Comparison of ENCODE assay signal across 10 mouse cellular contexts in genomic region chr1:39537631-39538380, GRCm38 (mm10). TPM values are rescaled to one million over a fixed set of nuclear protein-coding genes. Genes with fewer than 3 reads are reported as not detected.
DNase-seq lines count a peak whose midpoint lies in the region; ATAC-seq lines count a peak whose summit lies in the region.
"Had no signal": no experiment of that assay in that cellular context is flagged by ENCODE, and none has a peak within 500 bp of the region (broad histone marks: within the 10 kb centered on the region; RNA-seq: fewer than 3 reads in every experiment).

No protein-coding gene starts in this region.

- peaks cover 53% of the 10 kb centered on the region for H3K36me3 ChIP-seq in hindbrain, embryonic 10.5 days
- peaks cover 36% of the 10 kb centered on the region for H3K36me3 ChIP-seq in hindbrain, embryonic 16.5 days (ENCODE audit: control insufficient read depth, insufficient read depth, low read length)
- peaks cover 42% of the 10 kb centered on the region for H3K36me3 ChIP-seq in hindbrain, embryonic 14.5 days (replicated peaks; ENCODE audit: control insufficient read depth, insufficient read depth)
- peaks cover 36% of the 10 kb centered on the region for H3K36me3 ChIP-seq in midbrain, embryonic 16.5 days (ENCODE audit: control insufficient read depth, insufficient read depth, low read length)

- no peak overlapping the region for H3K27ac ChIP-seq in hindbrain, embryonic 10.5 days
- H3K27ac ChIP-seq in hindbrain, embryonic 16.5 days (ENCODE audit: low read depth, low read length): no peak overlapping the region
- no peak overlapping the region for H3K27ac ChIP-seq in hindbrain, embryonic 14.5 days
- no peak overlapping the region for H3K27ac ChIP-seq in midbrain, embryonic 16.5 days (ENCODE audit: low read length)

- DNase-seq in hindbrain, embryonic 10.5 days (ENCODE audit: low spot score): no peak
- peak; percentile 22 for DNase-seq in lung, postnatal 36 days
- no peak for DNase-seq in lung, adult 18-20 months
- DNase-seq in hindbrain, embryonic 14.5 days (ENCODE audit: low spot score): no peak
- no peak for DNase-seq in right cerebral cortex, postnatal 25 days
- DNase-seq: cerebellum, adult 2 months; gastrocnemius, postnatal 10 days; thymus, postnatal 36 days had no signal

- H3K4me3 ChIP-seq in hindbrain, embryonic 10.5 days: 0 out of 2 replicates have a peak overlapping the region, but pooled peaks have one; percentile 11
- H3K4me3 ChIP-seq in hindbrain, embryonic 16.5 days (ENCODE audit: low read length): no peak overlapping the region
- no peak overlapping the region for H3K4me3 ChIP-seq in hindbrain, embryonic 14.5 days (replicated peaks; ENCODE audit: low read length)
- H3K4me3 ChIP-seq in midbrain, embryonic 16.5 days (ENCODE audit: low read depth, low read length): no peak overlapping the region

- WGBS in hindbrain, embryonic 10.5 days: 89% methylated on average over 10 of the region's 10 CpGs
- WGBS in hindbrain, embryonic 16.5 days: 89% methylated on average over 10 of the region's 10 CpGs
- 91% methylated on average over 10 of the region's 10 CpGs for WGBS in hindbrain, embryonic 14.5 days
- WGBS in midbrain, embryonic 16.5 days: 93% methylated on average over 10 of the region's 10 CpGs

- ATAC-seq in hindbrain, embryonic 16.5 days: no peak
- ATAC-seq in hindbrain, embryonic 14.5 days (ENCODE audit: low FRiP score): no peak
- no peak for ATAC-seq in midbrain, embryonic 16.5 days

- H3K4me1 ChIP-seq in hindbrain, embryonic 10.5 days (replicated peaks): peaks cover 32% of the 10 kb centered on the region
- peaks cover 13% of the 10 kb centered on the region for H3K4me1 ChIP-seq in hindbrain, embryonic 16.5 days (ENCODE audit: control insufficient read depth, insufficient read depth, low read depth, low read length)
- peaks cover 15% of the 10 kb centered on the region for H3K4me1 ChIP-seq in hindbrain, embryonic 14.5 days (replicated peaks; ENCODE audit: control insufficient read depth, insufficient read depth, low read length)
- peaks cover 22% of the 10 kb centered on the region for H3K4me1 ChIP-seq in midbrain, embryonic 16.5 days (ENCODE audit: control insufficient read depth, insufficient read depth, low read length)

- H3K4me2 ChIP-seq in hindbrain, embryonic 16.5 days (ENCODE audit: low read length): no peak overlapping the region
- H3K4me2 ChIP-seq in hindbrain, embryonic 14.5 days (replicated peaks): peak overlapping the region; percentile 79
- peak overlapping the region; percentile 5; the same call in 1 of the 2 replicates for H3K4me2 ChIP-seq in midbrain, embryonic 16.5 days (ENCODE audit: low read length)

- no peaks in the 10 kb centered on the region for H3K27me3 ChIP-seq in hindbrain, embryonic 10.5 days (ENCODE audit: insufficient read depth, poor library complexity, severe bottlenecking)
- H3K27me3 ChIP-seq in hindbrain, embryonic 16.5 days (replicated peaks; ENCODE audit: control insufficient read depth, insufficient read depth, low read length): no peaks in the 10 kb centered on the region
- H3K27me3 ChIP-seq in hindbrain, embryonic 14.5 days (ENCODE audit: control insufficient read depth, insufficient read depth, low read length): no peaks in the 10 kb centered on the region
- H3K27me3 ChIP-seq in midbrain, embryonic 16.5 days (ENCODE audit: control insufficient read depth, insufficient read depth, low read depth, low read length): no peaks in the 10 kb centered on the region

- peaks cover 13% of the 10 kb centered on the region for H3K9me3 ChIP-seq in hindbrain, embryonic 10.5 days
- H3K9me3 ChIP-seq in hindbrain, embryonic 16.5 days (ENCODE audit: control insufficient read depth, low read length): no peaks in the 10 kb centered on the region
- H3K9me3 ChIP-seq in hindbrain, embryonic 14.5 days (ENCODE audit: control insufficient read depth, low read length): peaks cover 8% of the 10 kb centered on the region; the same call in 1 of the 2 replicates
- peaks cover 6% of the 10 kb centered on the region; the same call in 1 of the 2 replicates for H3K9me3 ChIP-seq in midbrain, embryonic 16.5 days (replicated peaks; ENCODE audit: control insufficient read depth, low read length, poor library complexity, severe bottlenecking)

- no peak overlapping the region for H3K9ac ChIP-seq in hindbrain, embryonic 16.5 days (ENCODE audit: low read depth, low read length)
- peak overlapping the region; percentile 21; the same call in 1 of the 2 replicates for H3K9ac ChIP-seq in hindbrain, embryonic 14.5 days
- no peak overlapping the region for H3K9ac ChIP-seq in midbrain, embryonic 16.5 days (ENCODE audit: low read depth, low read length)

RNA-seq across cellular contexts. Expression of gene Cnot11, which starts 3.0 kb away (rescaled TPM):
- polyA plus RNA-seq in hindbrain, embryonic 10.5 days (2016; fragmentation: Nextera tagmentation; extraction: Ambion mirVana): 26.2 and 26.9 TPM in 2 replicates
- polyA plus RNA-seq in hindbrain, embryonic 16.5 days (2015; fragmentation: Nextera tagmentation; extraction: Ambion mirVana): 11.3 and 11.4 TPM in 2 replicates
- polyA plus RNA-seq in hindbrain, embryonic 14.5 days (2014; fragmentation: Nextera tagmentation; extraction: Ambion mirVana): 17.7 and 18.4 TPM in 2 replicates
- 10.5 and 10.6 TPM in 2 replicates for polyA plus RNA-seq in midbrain, embryonic 16.5 days (2015; fragmentation: Nextera tagmentation; extraction: Ambion mirVana)

RNA-seq across cellular contexts. Expression of gene Rnf149, which starts 39.4 kb away (rescaled TPM):
- 21.0 and 27.0 TPM in 2 replicates for polyA plus RNA-seq in hindbrain, embryonic 10.5 days (2016; fragmentation: Nextera tagmentation; extraction: Ambion mirVana)
- 21.2 and 22.2 TPM in 2 replicates for polyA plus RNA-seq in hindbrain, embryonic 16.5 days (2015; fragmentation: Nextera tagmentation; extraction: Ambion mirVana)
- 26.9 and 28.9 TPM in 2 replicates for polyA plus RNA-seq in hindbrain, embryonic 14.5 days (2014; fragmentation: Nextera tagmentation; extraction: Ambion mirVana)
- polyA plus RNA-seq in midbrain, embryonic 16.5 days (2015; fragmentation: Nextera tagmentation; extraction: Ambion mirVana): 18.2 and 21.8 TPM in 2 replicates

RNA-seq across cellular contexts. Expression of gene Tbc1d8, which starts 59.3 kb away (rescaled TPM):
- polyA plus RNA-seq in hindbrain, embryonic 10.5 days (2016; fragmentation: Nextera tagmentation; extraction: Ambion mirVana): 5.9 and 6.3 TPM in 2 replicates
- polyA plus RNA-seq in hindbrain, embryonic 16.5 days (2015; fragmentation: Nextera tagmentation; extraction: Ambion mirVana): 9.9 and 12.3 TPM in 2 replicates
- 10.0 and 11.6 TPM in 2 replicates for polyA plus RNA-seq in hindbrain, embryonic 14.5 days (2014; fragmentation: Nextera tagmentation; extraction: Ambion mirVana)
- 11.7 and 12.6 TPM in 2 replicates for polyA plus RNA-seq in midbrain, embryonic 16.5 days (2015; fragmentation: Nextera tagmentation; extraction: Ambion mirVana)
